Mouse (Mus musculus) small intestine, adult 2 months (tissue): ENCODE results near the gene Hs3st5.

Experiments
- CTCF ChIP-seq: fragments of 200-500 bp; IDR thresholded peaks from 2 replicates; pipeline ENCODE4 v1.5.1; 2012; ENCODE audit warnings: low read depth, mild to moderate bottlenecking, control low read depth, inconsistent platforms, low read length, moderate library complexity, mixed read lengths; ENCODE audit not compliant: insufficient replicate concordance, insufficient read length; ENCODE audit errors: extremely low read depth
- POLR2A ChIP-seq: fragments of 200-500 bp; IDR thresholded peaks from 2 replicates; pipeline ENCODE4 v1.6.1; 2012; ENCODE audit warnings: low read depth, mild to moderate bottlenecking, control low read depth, inconsistent platforms, low read length, moderate library complexity

DNA sequence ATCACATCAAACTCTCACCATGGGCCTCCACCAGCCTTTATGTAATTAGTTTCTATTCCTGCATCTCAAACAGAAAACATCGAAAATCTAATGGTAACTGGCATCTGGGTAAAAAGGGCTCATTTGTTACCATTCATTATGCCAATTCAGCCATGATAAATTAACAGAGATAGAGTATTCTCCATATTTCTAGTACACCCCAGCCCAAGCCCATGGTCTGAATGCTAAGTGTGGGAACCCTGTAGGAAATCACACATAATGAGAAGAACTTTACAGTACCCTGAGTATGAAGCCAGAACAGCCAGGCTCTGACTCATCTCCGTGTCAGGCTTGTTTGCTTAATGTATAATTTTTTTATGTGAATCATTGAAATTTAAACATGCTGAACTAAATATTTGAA is 23.3 kb upstream of the Hs3st5 start:
- no peak for TF ChIP-seq CTCF
- no peak for TF ChIP-seq POLR2A
